Mouse (Mus musculus): ENCODE data around the gene Trim32. TPM values are rescaled to one million over a fixed set of nuclear protein-coding genes. Genes with fewer than 3 reads are reported as not detected.

The Trim32 gene
- 144 and 147 TPM in 2 replicates for polyA plus RNA-seq (2012; rRNA removed)

GRCm38 (mm10) chr4:65604504-65605150 is at the start of gene Trim32:
Trim32 (plus strand) TSS chr4:65604986.

Data from central nervous system, embryonic 18 days (tissue).